Mouse (Mus musculus): ENCODE data around the gene Ntrk1.

Ntrk1 gene

GRCm38 (mm10) chr3:87752567-87752966 lies 42.4 kb downstream of the Ntrk1 start:
- DNase-seq (ENCODE audit: low spot score) = no peak

GRCm38 (mm10) chr3:87749977-87750376 lies 45.0 kb downstream of the Ntrk1 start:
- DNase-seq (ENCODE audit: low spot score) = no peak

GRCm38 (mm10) chr3:87749036-87749435 lies 45.9 kb downstream of the Ntrk1 start:
- DNase-seq (ENCODE audit: low spot score) = peak; percentile 49

GRCm38 (mm10) chr3:87748431-87748830 lies 46.5 kb downstream of the Ntrk1 start, which contains the start of gene Lrrc71:
TSS of gene Lrrc71 (minus strand) at chr3:87748625.
- DNase-seq (ENCODE audit: low spot score) = no peak

GRCm38 (mm10) chr3:87745036-87745659 lies 49.8 kb downstream of the Ntrk1 start:
- no peak for DNase-seq (ENCODE audit: low spot score)

- DNase-seq (ENCODE audit: low spot score) = no peak
These were observed 51.0 kb downstream of the Ntrk1 start for GRCm38 (mm10) chr3:87743927-87744326.

GRCm38 (mm10) chr3:87742735-87743134 lies 52.2 kb downstream of the Ntrk1 start:
- no peak for DNase-seq (ENCODE audit: low spot score)

GRCm38 (mm10) chr3:87742013-87742412 lies 52.9 kb downstream of the Ntrk1 start:
- DNase-seq (ENCODE audit: low spot score) = no peak

GRCm38 (mm10) chr3:87738906-87739305 lies 56.1 kb downstream of the Ntrk1 start:
- no peak for DNase-seq (ENCODE audit: low spot score)

GRCm38 (mm10) chr3:87735335-87735734 lies 59.6 kb downstream of the Ntrk1 start:
- DNase-seq (ENCODE audit: low spot score) = no peak

GRCm38 (mm10) chr3:87733984-87734761 lies 60.8 kb downstream of the Ntrk1 start:
- DNase-seq (ENCODE audit: low spot score) = no peak

- DNase-seq (ENCODE audit: low spot score) = no peak
These were observed 61.9 kb downstream of the Ntrk1 start for GRCm38 (mm10) chr3:87733098-87733497.

- DNase-seq (ENCODE audit: low spot score) = no peak
These were observed 66.3 kb downstream of the Ntrk1 start for GRCm38 (mm10) chr3:87728696-87729095.

Data from urinary bladder, postnatal 25 days (tissue).